14 mouse cellular contexts compared by ENCODE assay signal in the genomic region with DNA sequence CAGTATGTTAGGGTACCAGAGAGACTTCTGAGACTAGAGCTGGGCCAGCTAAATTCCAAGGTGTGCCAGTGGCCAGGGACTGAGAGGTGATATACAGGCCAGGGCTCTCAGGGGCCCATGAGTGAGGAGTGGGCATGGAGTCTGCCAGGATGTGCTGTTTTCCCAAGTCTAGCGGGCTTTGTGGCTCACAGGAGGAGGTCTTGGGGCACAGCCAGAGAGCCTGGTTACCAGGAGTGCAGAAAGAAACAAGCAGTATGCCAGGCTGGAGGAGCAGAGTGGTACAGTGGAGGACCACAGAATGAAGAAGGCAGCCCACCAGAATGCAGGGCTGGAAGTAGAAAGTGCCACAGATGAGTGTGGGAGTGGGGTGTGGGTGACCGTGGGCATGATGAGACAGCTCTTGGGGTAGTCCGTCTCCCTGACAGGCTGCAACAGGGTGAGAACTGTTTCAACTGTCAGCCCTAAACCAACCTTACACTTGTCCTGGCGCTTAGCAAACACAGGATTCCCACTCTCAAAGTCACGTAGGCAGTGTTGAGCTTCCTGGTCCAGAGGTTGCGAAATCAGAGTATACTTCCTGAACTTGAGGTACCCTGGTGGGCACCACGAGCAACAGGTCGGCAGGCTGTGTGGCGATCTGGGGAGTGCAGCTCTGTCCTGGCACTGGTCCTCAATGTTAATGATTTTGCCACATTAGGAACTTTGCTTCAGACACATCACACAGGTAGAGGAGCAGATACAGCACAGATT. TPM values are rescaled to one million over a fixed set of nuclear protein-coding genes. Genes with fewer than 3 reads are reported as not detected.
A peak's percentile ranks its signal among the peaks of the same experiment; 100 is the strongest.
DNase-seq lines count a peak whose midpoint lies in the region; ATAC-seq lines count a peak whose summit lies in the region.
"Had no signal": no experiment of that assay in that cellular context is flagged by ENCODE, and none has a peak within 500 bp of the region (broad histone marks: within the 10 kb centered on the region; RNA-seq: fewer than 3 reads in every experiment).

No protein-coding gene starts in this region.

- H3K4me2 ChIP-seq in stomach, embryonic 16.5 days (ENCODE audit: low read depth, low read length): no peak overlapping the region
- H3K4me2 ChIP-seq: neural tube, embryonic 12.5 days had no signal

- peak; percentile 68 to 76 for DNase-seq in cerebellum, postnatal 10 days
- DNase-seq in cerebellum, adult 9-11 months: no peak
- DNase-seq in layer of hippocampus, postnatal 10 days (ENCODE audit: low spot score in 2 of 2): peak; percentile 65 to 72
- DNase-seq in layer of hippocampus, adult 9-10 months (ENCODE audit: low spot score): no peak
- peak; percentile 22 for DNase-seq in right cerebral cortex, postnatal 14 days
- DNase-seq in right cerebral cortex, adult 18-20 months: no peak
- DNase-seq in heart, adult 8-10 months (ENCODE audit: low spot score): no peak
- DNase-seq: gastrocnemius, postnatal 36 days; kidney, postnatal 10 days had no signal

- H3K9me3 ChIP-seq in stomach, embryonic 16.5 days (replicated peaks; ENCODE audit: control insufficient read depth, low read length): no peaks in the 10 kb centered on the region
- H3K9me3 ChIP-seq: neural tube, embryonic 12.5 days had no signal

- H3K36me3 ChIP-seq in stomach, embryonic 16.5 days (ENCODE audit: control insufficient read depth, insufficient read depth, low read length): no peaks in the 10 kb centered on the region
- H3K36me3 ChIP-seq: G1E; neural tube, embryonic 12.5 days had no signal

- no peaks in the 10 kb centered on the region for H3K27me3 ChIP-seq in stomach, embryonic 16.5 days (ENCODE audit: control insufficient read depth, insufficient read depth, low read length)
- H3K27me3 ChIP-seq: neural tube, embryonic 12.5 days had no signal

- no peak overlapping the region for H3K4me3 ChIP-seq in stomach, embryonic 16.5 days (replicated peaks; ENCODE audit: low read length)
- H3K4me3 ChIP-seq: megakaryocyte, embryonic 14.5 days; neural tube, embryonic 12.5 days had no signal

- 73% methylated on average over 9 of the region's 9 CpGs for WGBS in stomach, embryonic 16.5 days

- peak; percentile 33; the same call in 1 of the 2 replicates for ATAC-seq in stomach, embryonic 16.5 days (ENCODE audit: insufficient read depth, low FRiP score)
- ATAC-seq: activated CD4-positive, CD25-positive, alpha-beta regulatory T cell, adult 4 months had no signal

- H3K27ac ChIP-seq in stomach, embryonic 16.5 days (ENCODE audit: low read length): no peak overlapping the region
- H3K27ac ChIP-seq: neural tube, embryonic 12.5 days had no signal

- no peak overlapping the region for H3K9ac ChIP-seq in stomach, embryonic 16.5 days (ENCODE audit: low read length)
- H3K9ac ChIP-seq: neural tube, embryonic 12.5 days had no signal

- no peaks in the 10 kb centered on the region for H3K4me1 ChIP-seq in stomach, embryonic 16.5 days (ENCODE audit: control insufficient read depth, insufficient read depth, low read length)

RNA-seq across cellular contexts. Expression of a gene that starts 11.8 kb away (rescaled TPM):
- 10 to 100 TPM; 15.5 to 19.3 TPM for total RNA-seq in layer of hippocampus, postnatal 10 days (2021)
- 1.7 and 2.0 TPM in 2 replicates for polyA plus RNA-seq in stomach, embryonic 16.5 days (2015; fragmentation: Nextera tagmentation; extraction: Ambion mirVana)
- total RNA-seq in heart, adult 8-10 months (2022): 10 to 100 TPM; 27.4 to 57.3 (median 35.1) TPM
- polyA plus RNA-seq: G1E had no signal

RNA-seq across cellular contexts. Expression of a gene that starts 54.3 kb away (rescaled TPM):
- 1 to 10 TPM; 5.3 to 5.5 TPM for total RNA-seq in layer of hippocampus, postnatal 10 days (2021)
- polyA plus RNA-seq in stomach, embryonic 16.5 days (2015; fragmentation: Nextera tagmentation; extraction: Ambion mirVana): 15.5 and 17.5 TPM in 2 replicates
- 100 to 1,000 TPM; 100 to 117 (median 109) TPM for total RNA-seq in heart, adult 8-10 months (2022)
- polyA plus RNA-seq: activated CD4-positive, CD25-positive, alpha-beta regulatory T cell, adult 4 months; G1E had no signal

Comparison
In these comparisons a context has a peak if more than half of its experiments do, and no peak if none do; other contexts are left out.
1. DNase-seq: peak in cerebellum, postnatal 10 days (2 of 2), layer of hippocampus, postnatal 10 days (2 of 2) and right cerebral cortex, postnatal 14 days (single experiment); none in cerebellum, adult 9-11 months (single experiment), layer of hippocampus, adult 9-10 months (single experiment), right cerebral cortex, adult 18-20 months (single experiment) and heart, adult 8-10 months (single experiment).
2. RNA of a gene that starts 54.3 kb away (total RNA-seq): 100 to 117 TPM in heart, adult 8-10 months; 5.3 to 5.5 TPM in layer of hippocampus, postnatal 10 days; every median in the first group is over 10 times any median in the second.